Mouse (Mus musculus): ENCODE results near the gene Olfr497. TPM values are rescaled to one million over a fixed set of nuclear protein-coding genes. Genes with fewer than 3 reads are reported as not detected.

The Olfr497 gene
- polyA plus RNA-seq (2012; fragmentation: generic; extraction: Trizol) = not detected

DNA sequence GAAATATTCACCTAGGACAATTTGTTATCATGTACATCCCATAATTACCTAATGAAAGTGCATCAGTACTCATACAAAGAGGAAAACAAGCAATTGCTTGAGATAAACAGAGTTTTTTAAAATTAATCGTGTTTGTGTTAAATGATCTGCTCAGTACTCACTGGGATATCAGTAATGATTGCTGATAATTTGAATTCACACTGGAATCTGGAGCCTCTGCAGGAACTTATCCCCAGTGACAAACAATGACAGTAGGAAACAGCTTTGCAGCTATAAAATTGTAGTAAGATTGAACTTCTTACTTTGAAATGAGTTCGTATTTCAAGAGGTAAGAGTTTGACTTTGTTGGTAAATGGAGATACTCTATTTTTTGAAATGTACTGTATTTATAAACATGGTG is at the start of gene Olfr497:
Gene Olfr497, plus strand, starts transcription at position 301 of the 400 bp plus-strand sequence.

DNA sequence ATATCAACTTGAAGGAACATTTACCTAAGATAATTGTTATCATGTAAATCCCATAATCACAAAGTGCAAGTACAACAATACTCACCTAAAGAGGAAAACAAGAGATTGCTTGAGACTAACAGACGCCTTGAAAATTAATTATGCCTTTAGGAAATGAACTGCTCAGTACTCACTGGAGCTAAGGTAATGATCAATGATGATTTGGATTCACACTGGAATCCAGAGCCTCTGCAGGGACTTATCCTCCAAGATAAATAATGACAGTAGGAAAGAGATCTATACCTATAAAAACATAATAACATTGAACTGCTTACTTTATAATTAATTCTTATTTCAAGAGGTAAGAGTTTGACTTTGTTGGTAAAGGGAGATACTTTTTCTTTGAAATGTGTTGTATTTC is 27.4 kb upstream of the Olfr497 start, which contains the start of gene Olfr495:
Gene Olfr495, plus strand, starts transcription at position 301 of the 400 bp plus-strand sequence.

DNA sequence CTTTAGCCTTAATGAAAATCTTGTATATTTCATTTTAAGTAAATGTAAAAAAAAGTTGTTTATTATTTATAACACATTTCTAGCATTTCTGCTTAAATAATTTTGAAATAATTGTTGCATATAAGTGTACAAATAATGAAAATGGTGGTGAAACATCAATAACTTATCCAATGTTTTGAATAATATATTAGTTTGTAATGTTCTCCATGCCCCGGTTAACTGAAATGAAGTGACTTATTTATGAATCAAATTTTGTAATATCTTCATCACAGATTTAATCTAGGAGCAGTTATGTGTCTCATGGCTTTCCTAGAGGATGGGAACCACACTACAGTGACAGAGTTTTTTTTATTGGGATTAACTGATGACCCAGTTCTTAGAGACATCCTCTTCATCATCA is 44.8 kb downstream of the Olfr497 start, which contains the start of gene Olfr498:
Gene Olfr498, plus strand, starts transcription at position 301 of the 400 bp plus-strand sequence.

Other genes with a start within 250 kb of the Olfr497 start
- gene Olfr486, start 247.7 kb upstream of the Olfr497 start, polyA plus RNA-seq (2012; fragmentation: generic; extraction: Trizol) = not detected
- gene Olfr487, start 205.8 kb upstream of the Olfr497 start, polyA plus RNA-seq (2012; fragmentation: generic; extraction: Trizol) = not detected
- not detected for gene Olfr488, start 162.1 kb upstream of the Olfr497 start, polyA plus RNA-seq (2012; fragmentation: generic; extraction: Trizol)
- not detected for gene Olfr490, start 131.5 kb upstream of the Olfr497 start, polyA plus RNA-seq (2012; fragmentation: generic; extraction: Trizol)
- gene Olfr491, start 107.0 kb upstream of the Olfr497 start, polyA plus RNA-seq (2012; fragmentation: generic; extraction: Trizol) = not detected
- gene Olfr492, start 96.7 kb upstream of the Olfr497 start, polyA plus RNA-seq (2012; fragmentation: generic; extraction: Trizol) = not detected
- not detected for gene Olfr493, start 73.4 kb upstream of the Olfr497 start, polyA plus RNA-seq (2012; fragmentation: generic; extraction: Trizol)
- not detected for gene Olfr494, start 55.1 kb upstream of the Olfr497 start, polyA plus RNA-seq (2012; fragmentation: generic; extraction: Trizol)
- gene Olfr495, start 27.3 kb upstream of the Olfr497 start, polyA plus RNA-seq (2012; fragmentation: generic; extraction: Trizol) = not detected
- gene Olfr498, start 44.9 kb downstream of the Olfr497 start, polyA plus RNA-seq (2012; fragmentation: generic; extraction: Trizol) = not detected
- not detected for gene Olfr502, start 104.6 kb downstream of the Olfr497 start, polyA plus RNA-seq (2012; fragmentation: generic; extraction: Trizol)
- not detected for gene Olfr503, start 124.1 kb downstream of the Olfr497 start, polyA plus RNA-seq (2012; fragmentation: generic; extraction: Trizol)
- not detected for gene Olfr504, start 145.4 kb downstream of the Olfr497 start, polyA plus RNA-seq (2012; fragmentation: generic; extraction: Trizol)
- not detected for gene Olfr506, start 190.4 kb downstream of the Olfr497 start, polyA plus RNA-seq (2012; fragmentation: generic; extraction: Trizol)
- not detected for gene Olfr507, start 201.4 kb downstream of the Olfr497 start, polyA plus RNA-seq (2012; fragmentation: generic; extraction: Trizol)
- gene Olfr508, start 209.6 kb downstream of the Olfr497 start, polyA plus RNA-seq (2012; fragmentation: generic; extraction: Trizol) = not detected
- gene Olfr509, start 231.5 kb downstream of the Olfr497 start, polyA plus RNA-seq (2012; fragmentation: generic; extraction: Trizol) = not detected
- gene Olfr510, start 246.0 kb downstream of the Olfr497 start, polyA plus RNA-seq (2012; fragmentation: generic; extraction: Trizol) = not detected

All from C3H10T1/2 (cell line).